Mouse (Mus musculus) stomach, postnatal 0 days (tissue): ENCODE results near the gene Hpn. TPM values are rescaled to one million over a fixed set of nuclear protein-coding genes. Genes with fewer than 3 reads are reported as not detected.
A peak's percentile ranks its signal among the peaks of the same experiment; 100 is the strongest.

ENCODE experiments used
- ATAC-seq: fragments of 200-750 bp; cut with Nextera tagmentation; 2 replicates; pipeline ENCODE4 v1.8.0; 2017; ENCODE audit not compliant: low FRiP score, low TSS enrichment
- DNase-seq: peaks from one replicate; pipeline ENCODE4 v3.0.0-alpha.2; 2016; ENCODE audit warnings: low spot score
- H3K27ac ChIP-seq: fragments of 300-500 bp; sonication (generic); replicated peaks from 2 replicates; pipeline ENCODE4 v1.5.1; 2014; ENCODE audit warnings: mild to moderate bottlenecking, control low read depth
- H3K27me3 ChIP-seq: fragments of 300-500 bp; sonication (generic); 2 replicates; pipeline ENCODE4 v1.6.1; 2014; ENCODE audit warnings: low read length; ENCODE audit not compliant: control insufficient read depth, insufficient read depth
- H3K36me3 ChIP-seq: fragments of 300-500 bp; sonication (generic); 2 replicates; pipeline ENCODE4 v1.6.1; 2014; ENCODE audit warnings: low read length, mixed read lengths; ENCODE audit not compliant: control insufficient read depth, insufficient read depth
- H3K4me1 ChIP-seq: fragments of 300-500 bp; sonication (generic); replicated peaks from 2 replicates; pipeline ENCODE4 v1.6.1; 2014; ENCODE audit warnings: antibody characterized with exemption; ENCODE audit not compliant: control insufficient read depth, insufficient read depth
- H3K4me2 ChIP-seq: fragments of 300-500 bp; sonication (generic); replicated peaks from 2 replicates; pipeline ENCODE4 v1.6.1; 2014; ENCODE audit warnings: low read depth, mild to moderate bottlenecking, control low read depth, moderate library complexity
- H3K4me3 ChIP-seq: fragments of 300-500 bp; sonication (generic); 2 replicates; pipeline ENCODE4 v1.5.1; 2014; ENCODE audit warnings: low read depth, low read length, control low read depth
- H3K9ac ChIP-seq: fragments of 300-500 bp; sonication (generic); 2 replicates; pipeline ENCODE4 v1.6.1; 2014; ENCODE audit warnings: mild to moderate bottlenecking, low read length, control low read depth, mixed read lengths
- H3K9me3 ChIP-seq: fragments of 300-500 bp; sonication (generic); 2 replicates; pipeline ENCODE4 v1.6.1; 2016; ENCODE audit warnings: low read length; ENCODE audit not compliant: control insufficient read depth
- CTCF ChIP-seq: IDR thresholded peaks from 2 replicates; pipeline ENCODE4 v1.5.1; 2016; ENCODE audit warnings: antibody characterized with exemption, low read depth, mild to moderate bottlenecking, moderate library complexity
- EP300 ChIP-seq: optimal IDR thresholded peaks from 2 replicates; pipeline ENCODE3; 2016; ENCODE audit warnings: antibody characterized with exemption
- WGBS: fragments of 180-500 bp; shearing (Covaris S2); extraction: QIAGEN DNeasy Blood & Tissue Kit; methylation state at CpG from one replicate; pipeline ENCODE4 v1.1.7; 2014; 5-methylcytosine and 5-hydroxymethylcytosine counted together
- polyA plus RNA-seq: library from polyadenylated mRNA; unstranded; fragments of >200 nt; fragmentation: Nextera tagmentation; extraction: Ambion mirVana; gene quantifications from 2 replicates; pipeline ENCODE4 v1.2.1, GENCODE M21; 2015

Gene Hpn
- polyA plus RNA-seq, 1 experiment from 2014 or later = 17.9 TPM

DNA sequence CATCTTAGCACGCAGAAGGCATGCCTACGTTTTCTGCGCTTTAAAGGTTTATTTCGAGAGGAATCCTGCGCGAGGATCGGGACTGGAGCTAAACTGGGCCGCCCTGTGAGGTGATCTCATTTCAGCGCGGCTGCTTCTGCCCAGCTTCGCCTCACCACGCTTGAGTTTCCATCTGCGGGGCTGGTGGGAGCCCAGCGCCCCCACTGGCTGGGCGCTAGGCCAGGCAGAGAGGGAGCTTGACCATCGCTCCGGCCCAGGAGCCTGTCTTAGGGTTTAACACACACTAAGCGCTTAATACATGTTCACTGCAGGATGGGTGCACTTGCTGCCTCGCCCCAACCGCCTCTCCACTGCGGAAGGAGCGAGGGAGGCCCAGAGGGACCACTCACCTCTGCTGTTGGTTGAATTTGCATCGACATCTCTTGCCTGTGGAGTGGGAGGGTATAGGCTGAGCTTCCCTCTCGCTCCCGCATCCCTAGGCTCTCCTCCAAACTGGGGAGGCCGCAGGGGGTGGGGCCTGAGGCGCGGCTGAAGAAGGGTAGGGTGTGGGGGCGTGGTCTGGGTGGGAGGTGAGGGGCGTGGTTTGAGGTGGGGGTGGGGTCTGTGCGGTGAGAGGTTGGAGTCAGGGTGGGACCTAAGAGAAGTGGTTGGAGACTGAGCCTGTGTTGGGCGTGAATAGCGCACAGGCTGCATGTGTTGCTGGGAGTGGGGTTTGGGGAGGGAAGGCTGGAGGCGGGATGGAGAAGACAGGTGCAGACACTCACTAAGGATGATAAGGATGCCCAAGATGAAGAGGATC is 62.3 kb downstream of the Hpn start:
- peak; percentile 53 for TF ChIP-seq CTCF
- no peak for TF ChIP-seq EP300
- Histone ChIP-seq H3K4me2 (peak overlapping the region; percentile 54), H3K27ac (no peak overlapping the region), H3K4me3 (peak overlapping the region; percentile 39; the same call in 1 of the 2 replicates), H3K4me1 (peaks cover 3% of the 10 kb centered on the region), H3K9ac (0 out of 2 replicates have a peak overlapping the region, but pooled peaks have one; percentile 4), H3K36me3 (no peaks in the 10 kb centered on the region), H3K27me3 (0 out of 2 replicates have a peak, but pooled peaks cover 3% of the 10 kb centered on the region), H3K9me3 (no peaks in the 10 kb centered on the region)
- DNase-seq = peak; percentile 74
- 11% methylated on average over 34 of the region's 34 CpGs for WGBS
- ATAC-seq = peak; percentile 30

DNA sequence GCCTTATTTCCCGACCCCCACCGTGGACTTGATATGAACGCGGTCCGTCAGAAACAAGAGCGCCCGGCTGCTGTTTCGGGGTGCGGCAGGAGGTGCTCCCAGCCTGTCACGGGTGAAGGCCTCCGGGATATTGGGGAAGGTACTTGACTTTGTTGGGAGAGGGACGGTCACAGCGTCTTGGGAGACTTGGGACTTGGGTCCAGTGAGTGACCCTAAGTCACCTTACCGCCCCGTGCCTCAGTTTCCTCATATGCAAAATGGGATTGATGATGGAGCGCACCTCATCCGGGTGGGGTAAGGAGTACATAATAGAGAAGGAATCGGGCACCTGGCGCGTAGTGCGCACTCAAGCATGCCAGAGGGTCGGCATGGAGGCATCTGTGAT is 62.8 kb downstream of the Hpn start:
- H3K27ac ChIP-seq = no peak overlapping the region
- ATAC-seq (no peak), DNase-seq (no peak)
- H3K9ac ChIP-seq = 0 out of 2 replicates have a peak overlapping the region, but pooled peaks have one; percentile 4
- H3K4me1 ChIP-seq = peaks cover 3% of the 10 kb centered on the region
- no peaks in the 10 kb centered on the region for H3K9me3 ChIP-seq
- no peaks in the 10 kb centered on the region for H3K36me3 ChIP-seq
- 20% methylated on average over 22 of the region's 22 CpGs for WGBS
- TF ChIP-seq CTCF = no peak
- TF ChIP-seq EP300 = no peak
- H3K27me3 ChIP-seq = 0 out of 2 replicates have a peak, but pooled peaks cover 3% of the 10 kb centered on the region
- H3K4me3 ChIP-seq = 0 out of 2 replicates have a peak overlapping the region, but pooled peaks have one; percentile 39
- peak overlapping the region; percentile 54 for H3K4me2 ChIP-seq

DNA sequence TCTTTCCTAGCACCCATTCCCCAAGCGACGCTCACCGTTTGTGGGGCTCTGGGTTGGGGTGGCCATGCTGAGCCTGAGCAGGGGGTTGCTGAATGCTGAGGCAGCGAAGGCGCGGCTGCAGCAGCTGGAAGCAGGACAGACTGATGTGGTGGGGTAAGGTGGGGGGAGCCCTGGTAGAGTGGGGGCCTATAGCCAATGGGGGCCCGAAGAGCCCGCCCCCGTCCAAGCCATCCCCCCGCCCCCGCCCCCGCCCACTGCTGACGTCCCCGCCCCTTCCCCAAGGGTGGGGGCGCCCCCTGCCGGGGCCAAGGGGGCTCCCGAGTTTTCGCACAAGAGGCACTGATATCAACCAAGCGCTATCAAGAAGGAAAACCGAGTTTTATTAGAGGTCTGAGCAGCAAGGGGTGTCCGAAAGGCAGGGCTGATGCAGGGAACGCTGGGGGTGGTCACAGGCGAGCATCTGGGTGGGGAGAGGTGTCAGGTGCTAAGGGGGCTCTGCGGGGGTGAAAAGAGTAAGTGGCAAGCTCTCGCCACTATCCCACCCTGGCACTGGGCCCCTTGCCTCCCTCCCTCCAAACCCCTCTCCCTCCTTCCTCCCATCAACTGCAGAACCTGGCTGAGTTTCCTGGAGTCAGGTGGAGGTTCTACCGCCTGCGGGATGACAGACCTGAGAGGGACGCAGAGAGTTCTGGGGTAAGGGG is 63.6 kb downstream of the Hpn start, which contains the start of gene Fxyd7:
Gene Fxyd7, minus strand, starts transcription at position 147 of the 701 bp plus-strand sequence.
- Histone ChIP-seq H3K9ac (no peak within 1 kb of the TSS), H3K4me3 (0 out of 2 replicates have a peak within 1 kb of the TSS, but pooled peaks have one; percentile 2), H3K36me3 (no peaks in the 10 kb centered on the region), H3K4me2 (peak within 1 kb of the TSS; percentile 54), H3K4me1 (peaks cover 3% of the 10 kb centered on the region), H3K27ac (no peak within 1 kb of the TSS), H3K9me3 (no peaks in the 10 kb centered on the region), H3K27me3 (0 out of 2 replicates have a peak, but pooled peaks cover 3% of the 10 kb centered on the region)
- TF ChIP-seq EP300 (no peak), CTCF (no peak)
- no peak for ATAC-seq
- 6% methylated on average over 26 of the region's 28 CpGs for WGBS
- DNase-seq = no peak

DNA sequence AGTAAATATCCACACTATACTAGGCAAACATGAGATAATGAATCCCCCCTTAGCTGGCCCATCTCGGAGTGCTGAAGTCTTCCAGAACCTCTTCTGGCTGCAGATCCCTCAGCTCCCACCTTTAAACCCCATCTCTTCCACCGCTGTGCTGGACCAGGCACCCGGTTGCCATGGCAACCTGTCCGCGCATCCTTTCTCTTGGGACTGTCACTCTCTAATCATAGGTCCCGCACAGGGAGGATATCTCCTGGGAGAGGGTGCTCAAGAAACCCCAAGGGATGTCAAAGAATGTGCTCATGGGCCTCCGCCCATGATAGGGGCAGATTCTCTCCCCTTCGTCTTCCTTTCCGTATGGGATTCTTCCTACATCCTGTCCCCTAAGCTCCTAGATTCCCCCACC is 64.2 kb downstream of the Hpn start:
- ATAC-seq (no peak), DNase-seq (no peak)
- TF ChIP-seq EP300 = no peak
- no peak for TF ChIP-seq CTCF
- 6% methylated on average over 9 of the region's 9 CpGs for WGBS
- no peaks in the 10 kb centered on the region for H3K36me3 ChIP-seq
- H3K27me3 ChIP-seq = 0 out of 2 replicates have a peak, but pooled peaks cover 3% of the 10 kb centered on the region
- peak overlapping the region; percentile 34 for H3K4me2 ChIP-seq
- no peak overlapping the region for H3K27ac ChIP-seq
- 0 out of 2 replicates have a peak overlapping the region, but pooled peaks have one; percentile 2 for H3K4me3 ChIP-seq
- no peaks in the 10 kb centered on the region for H3K9me3 ChIP-seq
- peaks cover 3% of the 10 kb centered on the region for H3K4me1 ChIP-seq
- H3K9ac ChIP-seq = no peak overlapping the region

DNA sequence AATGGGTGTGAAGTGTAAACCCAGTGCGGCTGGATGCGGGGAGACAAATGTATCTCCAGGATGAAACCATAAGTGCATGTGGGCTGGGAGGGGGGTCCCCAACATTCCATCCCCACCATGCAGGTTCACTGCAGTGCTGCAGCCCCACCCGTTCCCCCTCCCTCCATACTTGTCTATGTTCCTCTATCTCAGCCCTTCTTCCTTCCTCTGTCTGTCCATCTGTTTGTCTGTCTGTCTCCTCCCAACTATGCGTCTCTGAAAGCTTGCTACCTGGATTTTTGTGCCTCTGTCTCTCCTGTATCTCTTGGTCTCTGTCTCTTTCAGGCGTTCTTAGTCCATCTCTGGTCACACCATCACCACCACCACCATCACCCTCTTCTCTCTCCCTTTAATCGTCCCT is 64.6 kb downstream of the Hpn start:
- H3K9me3 ChIP-seq = no peaks in the 10 kb centered on the region
- H3K27ac ChIP-seq = no peak overlapping the region
- DNase-seq = no peak
- H3K4me2 ChIP-seq = peak overlapping the region; percentile 35
- TF ChIP-seq CTCF (no peak), EP300 (no peak)
- 7% methylated on average over 6 of the region's 6 CpGs for WGBS
- H3K4me1 ChIP-seq = peaks cover 3% of the 10 kb centered on the region
- no peak overlapping the region for H3K9ac ChIP-seq
- H3K27me3 ChIP-seq = 0 out of 2 replicates have a peak, but pooled peaks cover 3% of the 10 kb centered on the region
- no peaks in the 10 kb centered on the region for H3K36me3 ChIP-seq
- 0 out of 2 replicates have a peak overlapping the region, but pooled peaks have one; percentile 2 for H3K4me3 ChIP-seq
- ATAC-seq = no peak
